Mouse (Mus musculus) gastrocnemius, adult 18-20 months (tissue): ENCODE results near the gene Klhdc8b. TPM values are rescaled to one million over a fixed set of nuclear protein-coding genes. Genes with fewer than 3 reads are reported as not detected.

ENCODE experiments used
- DNase-seq: peaks from one replicate; pipeline ENCODE4 v3.0.0; 2021; ENCODE audit warnings: low spot score
- total RNA-seq, 2 experiments: library from RNA; stranded (reverse); gene quantifications; 2 replicates each; pipeline ENCODE4 v1.2.3; 2021

Klhdc8b gene
- total RNA-seq, 2 experiments from 2014 or later: 1.8 to 2.2 TPM

DNA sequence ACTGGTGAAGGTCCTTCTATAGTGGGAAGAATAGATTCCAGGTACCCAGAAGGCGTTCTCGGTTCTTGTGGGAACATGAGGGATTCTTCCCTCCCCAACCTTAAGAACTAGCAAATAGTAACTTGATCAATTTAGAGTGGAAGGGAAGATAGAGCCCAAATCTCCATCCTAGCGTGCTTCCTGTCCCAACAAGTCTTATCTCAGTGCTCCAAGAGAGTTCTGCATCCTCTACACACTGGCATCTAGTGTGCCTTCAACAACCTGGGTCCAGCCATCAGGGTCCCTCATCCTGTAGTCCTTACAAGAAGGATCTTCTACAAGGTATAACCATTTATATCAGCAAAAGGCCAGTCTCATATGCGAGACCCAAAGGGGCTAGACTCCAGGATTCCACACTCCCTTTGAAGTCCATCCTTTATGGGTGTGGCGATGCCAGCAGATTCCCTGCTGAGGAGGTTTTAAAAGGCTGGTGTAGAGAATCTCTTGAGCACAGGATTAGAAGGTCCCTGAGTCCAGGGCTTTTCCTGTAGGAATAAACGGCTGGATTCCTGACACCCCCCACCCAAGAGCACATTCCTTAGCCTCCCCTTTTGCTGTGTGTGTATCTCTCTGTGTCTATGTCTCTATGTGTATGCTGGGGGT lies 9.7 kb downstream of the Klhdc8b start:
- DNase-seq: no peak

DNA sequence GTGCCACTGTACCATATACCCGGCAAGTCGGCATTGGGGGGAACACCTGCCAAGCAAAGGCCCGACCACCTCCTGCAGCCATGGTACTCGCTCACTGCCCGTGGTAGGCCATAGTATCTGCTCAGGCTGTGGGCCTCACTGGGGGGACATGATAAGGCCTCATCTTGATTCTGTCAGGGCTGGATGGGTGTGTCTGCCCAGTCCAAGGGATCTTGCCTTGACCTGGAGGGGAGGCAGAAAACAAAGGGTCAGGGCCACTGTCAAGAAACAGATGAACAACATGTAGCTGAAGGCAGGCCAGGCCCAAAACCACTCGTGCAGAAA lies 10.2 kb downstream of the Klhdc8b start:
- DNase-seq: no peak

DNA sequence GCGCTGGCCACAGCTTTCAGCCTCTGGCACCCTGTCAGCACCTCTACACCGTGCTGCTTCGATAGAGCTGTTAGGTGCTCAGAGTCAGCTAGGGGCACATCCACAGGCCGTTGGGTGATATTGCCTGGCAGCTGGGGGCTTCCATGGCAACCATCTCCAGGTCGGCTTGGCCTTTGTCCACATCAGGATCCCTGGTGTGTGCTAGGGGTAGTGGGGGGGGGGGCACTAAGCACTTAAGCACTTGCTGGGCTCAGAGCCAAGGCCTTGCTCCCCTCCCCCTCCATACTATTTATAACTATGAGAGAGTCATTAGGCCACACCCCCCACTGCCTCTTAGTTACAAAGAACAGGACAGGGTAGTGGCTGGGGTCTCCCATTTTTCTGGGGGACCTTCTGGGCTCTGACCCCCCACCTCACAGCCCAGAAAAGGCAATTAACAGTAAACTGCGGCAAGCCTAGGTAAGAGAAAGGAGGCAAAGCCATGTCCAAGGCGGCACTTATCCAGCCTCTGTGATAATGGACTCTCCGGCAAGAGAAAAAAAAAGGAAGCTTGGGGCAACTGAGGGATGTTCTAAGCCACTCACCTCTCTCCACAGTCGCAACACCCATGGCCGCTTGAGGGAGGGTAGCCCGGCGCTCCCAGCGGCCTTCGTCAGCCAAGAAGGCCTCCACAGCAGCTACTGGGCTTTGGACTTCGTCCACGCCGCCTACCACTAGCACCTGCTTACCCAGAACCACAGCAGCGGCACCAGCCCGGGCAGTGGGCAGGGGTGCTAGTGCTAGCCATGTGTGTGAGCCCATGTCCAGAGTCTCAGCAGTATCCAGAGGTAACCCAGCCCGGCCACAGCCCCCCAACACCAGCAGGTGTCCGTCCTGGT lies 10.8 kb downstream of the Klhdc8b start:
- DNase-seq: no peak

DNA sequence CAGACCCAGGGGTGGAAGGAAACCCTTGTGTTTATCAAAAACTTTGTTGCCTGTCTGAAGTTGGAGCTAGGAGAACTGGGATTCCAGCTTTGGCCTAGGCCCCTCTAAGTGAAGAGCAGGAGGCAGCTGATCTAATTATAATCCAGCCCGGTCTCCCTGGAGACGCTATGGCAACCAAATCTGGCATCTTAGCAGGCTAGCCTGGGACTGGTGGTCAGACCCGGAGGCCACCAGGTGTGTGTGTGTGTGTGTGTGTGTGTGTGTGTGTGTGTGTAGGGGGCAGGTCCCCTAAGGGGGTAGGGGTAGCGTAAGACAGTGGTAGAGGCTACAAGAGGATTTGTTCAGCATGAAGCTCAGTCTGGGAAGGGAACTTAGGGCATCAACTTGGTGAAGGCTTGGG lies 11.5 kb downstream of the Klhdc8b start:
- DNase-seq: no peak

DNA sequence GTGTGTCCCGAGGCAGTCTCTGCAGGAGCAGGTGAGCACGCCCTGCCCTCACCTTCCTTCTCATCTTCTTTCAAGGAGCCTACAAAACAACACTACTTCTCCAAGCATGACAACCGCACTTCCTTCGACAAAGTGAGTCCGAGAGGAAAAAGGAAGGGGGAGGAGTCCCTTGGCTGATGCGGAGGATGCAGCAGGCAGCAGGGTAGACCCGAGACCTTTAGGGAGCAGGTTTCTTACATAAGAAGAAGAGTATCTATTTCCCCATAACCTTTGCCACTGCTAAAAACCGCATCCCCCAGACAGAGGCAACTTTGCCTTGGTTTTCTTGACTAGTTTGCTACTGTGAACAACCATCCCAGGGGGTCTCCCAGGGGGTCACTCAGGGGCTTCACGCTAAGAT lies 16.3 kb downstream of the Klhdc8b start:
- no peak for DNase-seq

DNA sequence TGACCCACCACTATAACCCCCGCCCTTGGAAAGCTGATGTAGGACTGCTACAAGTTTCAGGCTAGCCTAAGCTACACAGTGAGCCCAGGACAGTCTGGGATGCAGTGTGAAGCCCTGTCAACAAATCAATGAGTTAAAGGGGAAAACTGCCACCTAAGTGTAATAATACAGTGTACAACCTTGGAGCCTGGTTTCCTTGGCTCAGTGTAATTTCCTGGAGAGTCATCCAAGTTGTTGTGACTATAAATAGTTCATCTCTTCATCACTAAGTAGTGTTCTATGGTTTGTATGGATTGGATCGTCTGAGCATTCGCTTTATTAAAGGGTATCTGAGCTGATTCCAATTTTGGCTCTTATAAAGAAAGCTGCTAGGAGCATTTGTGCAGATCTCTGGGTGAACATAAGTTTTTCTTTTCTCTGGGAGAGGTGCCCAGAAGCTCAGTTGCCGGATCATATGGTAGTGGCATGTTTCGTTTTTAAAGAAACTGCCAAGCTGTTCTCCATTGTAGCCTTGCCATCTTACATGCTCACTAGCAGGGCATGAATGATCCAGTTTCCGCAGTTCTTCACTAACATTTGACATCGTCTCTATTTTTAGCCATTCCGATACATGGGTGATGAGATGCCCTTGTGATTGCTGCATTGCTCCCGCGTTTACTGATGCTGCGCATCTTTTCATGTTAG lies 20.0 kb downstream of the Klhdc8b start:
- no peak for DNase-seq

DNA sequence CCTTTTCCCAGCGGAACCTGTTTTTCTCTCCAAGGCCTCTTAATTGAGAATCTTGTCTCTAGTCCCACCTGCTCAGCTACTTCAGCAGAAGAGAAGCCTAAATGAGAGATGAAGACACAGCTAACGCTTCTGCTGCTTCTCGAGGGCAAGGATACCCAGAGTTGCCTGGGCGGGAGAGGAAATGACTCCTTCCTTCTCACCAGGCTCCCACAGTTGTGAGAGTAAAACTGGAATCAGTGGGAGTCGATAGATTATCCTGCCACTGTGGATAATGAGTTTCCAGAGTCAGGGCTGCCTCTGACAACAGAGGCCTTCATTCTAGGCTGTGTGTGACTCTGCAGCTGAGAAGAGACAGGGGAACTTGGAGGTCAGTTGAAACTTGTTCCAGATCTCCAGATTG lies 20.9 kb downstream of the Klhdc8b start:
- no peak for DNase-seq

DNA sequence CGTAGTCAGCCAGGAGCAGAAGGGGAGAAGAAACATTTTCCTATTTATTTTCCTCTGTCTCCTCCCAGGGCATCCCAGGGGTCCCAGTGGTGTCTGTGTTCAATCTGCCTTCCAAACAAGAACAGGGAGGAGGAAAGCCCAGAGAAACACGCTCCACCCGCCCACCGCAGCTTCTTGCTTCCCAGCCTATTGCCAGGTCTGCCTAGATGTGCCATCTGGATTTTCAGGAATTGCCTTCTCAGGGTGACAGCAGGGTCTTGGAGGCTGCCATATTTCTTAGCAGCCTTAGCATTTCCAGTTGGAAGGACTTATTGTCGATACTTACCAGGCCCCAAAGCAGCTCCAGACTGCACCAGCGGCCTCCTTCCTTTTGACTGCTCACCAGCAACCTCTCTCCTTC lies 22.2 kb downstream of the Klhdc8b start:
- no peak for DNase-seq

DNA sequence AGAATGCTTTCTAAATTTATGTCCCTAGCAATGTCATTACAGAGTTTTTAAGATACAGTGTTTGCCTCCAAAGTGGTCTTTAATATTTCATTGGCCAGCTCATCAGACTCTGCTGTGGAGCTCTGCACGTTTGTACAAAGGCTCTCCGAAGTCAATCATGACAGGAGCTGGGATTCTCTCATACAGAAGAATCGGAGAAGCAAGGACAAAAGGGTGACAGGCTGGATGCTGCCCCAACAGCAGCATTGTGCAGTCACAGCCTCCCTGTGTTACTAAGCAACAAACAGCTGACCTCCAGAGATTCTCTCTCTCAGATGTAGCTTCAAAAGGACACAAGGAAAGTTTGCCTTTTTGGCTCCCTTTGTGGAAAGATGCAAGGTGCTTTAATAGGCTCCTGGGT lies 25.2 kb downstream of the Klhdc8b start, which contains the start of gene BC048562:
TSS of gene BC048562 (plus strand) at position 301 of the 400 bp plus-strand sequence.
- DNase-seq: no peak

DNA sequence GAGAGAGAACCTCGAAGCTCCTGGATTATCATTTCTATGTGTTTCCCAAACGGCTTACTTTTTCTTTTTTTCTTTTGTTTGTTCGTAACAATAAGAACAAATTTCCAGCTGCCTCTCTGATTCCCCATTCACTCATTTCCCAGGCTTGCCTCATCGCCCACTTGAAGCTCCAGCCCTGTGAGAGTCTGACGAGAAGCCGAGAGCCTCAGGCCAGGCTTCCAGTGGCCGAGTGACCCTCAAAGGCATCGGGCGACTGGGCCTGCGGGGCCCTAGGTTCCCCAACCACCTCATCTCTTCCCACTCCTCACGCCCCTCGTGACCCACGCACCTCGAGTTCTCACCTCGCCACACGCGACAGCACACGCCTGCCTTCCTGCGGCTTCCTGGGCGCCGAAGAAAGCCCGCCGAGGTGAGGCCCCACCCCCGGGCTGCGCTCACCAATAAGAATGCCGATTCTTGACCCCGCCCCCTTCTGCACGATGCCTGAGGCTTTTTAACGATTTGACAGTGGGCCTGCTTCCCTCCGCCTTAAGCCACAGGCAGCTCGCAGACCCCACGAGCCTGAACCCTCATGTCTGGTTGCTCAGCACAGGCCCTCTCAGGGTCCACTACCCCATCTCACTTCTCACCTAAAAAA lies 29.8 kb downstream of the Klhdc8b start:
- no peak for DNase-seq

DNA sequence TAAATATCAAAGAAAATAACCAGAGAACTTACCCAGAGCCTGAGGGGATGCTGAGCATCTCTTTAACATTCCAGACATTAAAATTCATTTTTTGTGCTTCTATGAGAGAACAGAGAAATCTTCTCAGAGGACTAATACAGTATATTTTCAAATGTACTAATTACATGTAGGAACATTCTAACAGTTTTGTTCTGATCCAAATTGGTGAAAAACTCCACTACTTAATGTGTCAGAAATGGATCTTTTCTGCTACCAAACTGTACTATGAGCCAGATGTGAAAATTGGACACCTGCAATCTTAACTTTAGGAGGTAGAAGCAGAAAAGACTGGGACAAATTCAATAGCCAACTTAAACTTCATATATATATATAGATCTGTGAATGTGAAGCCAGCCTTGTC lies 33.0 kb downstream of the Klhdc8b start, which contains the start of gene Ccdc36:
TSS of gene Ccdc36 (minus strand) at position 101 of the 400 bp plus-strand sequence.
- no peak for DNase-seq

DNA sequence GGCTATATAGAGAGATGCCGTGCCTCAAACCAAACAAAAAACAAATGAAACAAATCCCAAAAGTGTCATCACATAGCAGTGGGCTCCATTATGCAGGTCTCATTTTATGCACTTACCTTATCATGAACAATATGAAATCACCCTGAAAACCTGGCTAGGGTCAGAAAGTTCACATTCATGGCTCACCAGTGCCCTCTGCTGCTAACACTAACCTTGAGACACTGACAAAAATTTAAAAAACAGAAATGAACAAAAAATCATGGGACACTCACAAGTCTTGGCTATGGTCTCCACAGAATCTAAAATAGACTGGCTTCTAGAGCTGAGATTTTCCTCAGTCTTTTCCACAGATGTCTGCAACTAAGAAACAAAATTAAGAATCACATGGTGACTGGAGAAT lies 49.2 kb downstream of the Klhdc8b start:
- peak; percentile 27 for DNase-seq

DNA sequence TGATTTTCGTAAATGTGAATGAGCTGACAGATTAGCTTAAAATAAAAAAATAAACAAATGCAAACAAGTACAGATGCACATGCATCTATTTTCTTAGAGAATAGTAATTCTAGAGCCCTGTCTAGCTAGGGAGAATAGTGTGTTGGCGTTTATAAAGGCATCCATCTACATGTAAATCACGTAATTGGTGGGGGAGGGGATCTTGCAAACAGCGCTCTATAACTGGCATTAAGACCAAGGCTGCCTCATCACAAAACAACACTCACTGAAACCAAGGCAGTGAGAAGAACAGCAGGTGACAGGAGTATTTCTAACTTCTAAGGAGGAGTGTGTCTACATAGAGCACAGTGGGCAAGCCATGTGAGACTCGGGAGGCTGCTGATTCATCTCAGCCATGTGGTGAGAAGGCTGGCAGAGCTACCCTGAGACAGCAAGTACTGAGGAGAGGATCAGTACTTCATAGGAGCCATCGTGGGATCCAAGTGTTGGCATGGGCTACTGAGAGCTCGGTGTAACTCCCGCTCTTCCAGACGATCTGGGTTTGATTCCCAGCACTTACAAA lies 49.9 kb downstream of the Klhdc8b start:
- DNase-seq: no peak

DNA sequence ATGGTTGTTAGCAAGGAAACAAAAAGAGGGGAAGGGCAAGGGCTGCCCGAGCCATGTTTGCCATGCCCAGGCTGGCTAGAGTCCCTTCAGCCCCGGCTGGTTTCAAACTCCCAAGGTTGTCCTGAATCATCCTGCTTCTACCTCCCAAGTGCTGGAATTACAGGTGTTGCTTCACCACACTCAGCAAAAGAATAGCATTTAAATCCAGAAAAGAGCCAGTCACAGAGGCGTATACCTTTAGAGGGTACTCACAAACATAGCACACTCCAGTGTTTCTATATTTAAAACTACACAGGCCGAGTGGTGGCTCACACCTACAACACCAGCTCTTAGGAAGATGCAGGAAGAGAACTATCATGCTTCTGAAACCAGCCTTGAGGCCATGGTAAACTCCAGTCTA lies 51.8 kb downstream of the Klhdc8b start:
- DNase-seq: no peak

DNA sequence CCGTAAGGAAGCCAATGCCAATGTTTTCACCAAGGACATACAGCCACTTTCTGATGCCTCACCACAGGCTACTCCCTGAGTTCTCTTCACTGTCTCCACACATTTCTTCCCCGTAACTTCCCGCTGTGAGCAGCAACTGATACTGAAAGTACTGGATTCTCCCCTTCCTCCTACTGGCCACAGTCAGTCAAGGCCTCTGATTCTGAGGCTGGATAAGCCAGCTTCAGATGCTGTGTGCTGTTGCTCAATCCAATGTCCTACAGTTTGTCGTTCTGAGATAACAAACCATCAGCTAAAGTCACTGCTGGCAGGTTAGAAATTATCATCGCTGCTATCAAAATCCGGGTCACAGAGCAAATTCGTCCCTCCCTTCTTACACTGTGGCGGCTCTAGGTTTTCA lies 56.9 kb downstream of the Klhdc8b start:
- DNase-seq: no peak

DNA sequence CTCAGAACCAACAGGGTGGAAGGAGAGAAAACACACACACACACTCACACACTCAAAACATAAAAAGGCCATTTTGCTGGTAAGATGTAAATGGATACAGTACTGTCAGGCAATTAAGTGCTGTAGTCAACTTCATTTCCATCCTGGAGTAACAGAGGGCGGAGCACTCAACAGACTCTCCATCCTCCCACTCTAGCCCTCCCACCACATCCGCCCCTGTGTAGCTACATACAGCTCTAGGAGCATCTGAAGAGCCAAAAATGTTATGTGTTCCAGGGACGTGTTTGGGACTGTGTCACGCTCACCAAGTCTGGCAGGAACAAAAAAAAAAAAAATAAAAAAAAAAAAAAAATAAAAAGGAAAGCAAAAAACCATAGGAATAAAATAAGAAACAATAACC lies 58.3 kb downstream of the Klhdc8b start:
- no peak for DNase-seq

DNA sequence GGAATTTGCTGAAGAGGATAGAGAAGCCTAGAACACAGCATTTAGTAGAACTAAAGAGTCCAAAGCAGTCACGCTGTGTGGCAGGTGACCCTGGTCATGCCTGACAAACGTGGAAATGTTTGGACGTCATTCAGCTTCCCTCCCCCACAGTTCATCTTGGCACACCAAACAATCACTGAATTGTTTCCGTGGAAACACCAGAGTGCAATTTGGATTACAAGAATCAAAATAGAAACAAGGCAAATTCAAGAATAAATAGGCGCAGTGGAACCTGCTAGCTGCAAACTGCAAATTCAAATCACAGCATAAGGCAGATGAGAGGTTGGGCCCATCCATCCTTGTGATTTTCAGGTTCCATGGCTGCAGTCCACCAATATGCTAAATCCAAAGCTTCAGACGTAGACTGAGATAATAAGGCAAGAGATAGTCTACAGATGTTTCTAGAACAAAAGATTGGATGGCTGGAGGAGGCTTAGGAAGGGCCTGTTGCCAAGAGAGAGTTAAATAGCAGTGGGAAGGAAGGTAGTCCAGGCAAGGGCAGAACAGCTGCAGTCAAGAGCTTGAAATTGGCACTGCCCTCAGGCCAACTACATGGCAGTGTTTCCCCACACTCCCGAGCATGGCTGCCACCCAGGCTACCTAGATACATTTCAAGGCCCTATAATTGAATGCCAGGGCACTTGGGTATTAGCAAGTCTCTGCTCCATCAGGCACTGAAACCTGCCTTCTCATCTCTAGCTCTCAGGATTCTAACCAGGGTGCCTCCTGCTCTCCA lies 60.0 kb downstream of the Klhdc8b start:
- peak; percentile 70 for DNase-seq

DNA sequence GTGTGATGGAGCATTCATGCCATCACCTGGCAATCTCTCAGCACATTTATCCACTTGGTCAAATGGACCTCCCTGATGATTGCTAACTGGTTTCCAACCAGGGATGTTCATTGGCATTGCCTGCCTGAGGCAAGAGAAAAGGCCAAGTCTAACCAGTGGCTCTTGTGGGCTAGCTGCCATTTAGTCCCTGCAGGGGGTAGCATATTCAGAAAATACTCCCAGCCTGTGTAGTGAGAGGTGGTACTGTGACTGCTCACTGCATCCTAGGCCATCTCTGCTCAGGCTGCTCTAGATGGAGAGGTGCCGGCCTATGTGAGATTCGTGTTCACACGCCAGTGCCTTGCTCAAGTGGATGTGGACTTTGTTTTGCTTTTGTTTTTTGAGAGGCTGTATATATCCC lies 63.1 kb downstream of the Klhdc8b start:
- no peak for DNase-seq
